Mouse (Mus musculus): Measurements from ENCODE around the gene Mbd3.

Gene Mbd3

GRCm38 (mm10) chr10:80392687-80393086 lies 6.7 kb downstream of the Mbd3 start:
- DNase-seq: peak; percentile 69

- DNase-seq: peak; percentile 63
Observed at GRCm38 (mm10) chr10:80390697-80391096, 8.7 kb downstream of the Mbd3 start.

GRCm38 (mm10) chr10:80389185-80389708 lies 10.1 kb downstream of the Mbd3 start:
- DNase-seq: no peak

GRCm38 (mm10) chr10:80388731-80389130 lies 10.6 kb downstream of the Mbd3 start:
- DNase-seq: no peak

- peak; percentile 71 for DNase-seq
Observed at GRCm38 (mm10) chr10:80387522-80387959, 11.8 kb downstream of the Mbd3 start, which contains the start of gene Mex3d. TSS of gene Mex3d (minus strand) at chr10:80387659.

GRCm38 (mm10) chr10:80386735-80387471 lies 12.4 kb downstream of the Mbd3 start:
- DNase-seq: no peak

GRCm38 (mm10) chr10:80385811-80386734 lies 13.3 kb downstream of the Mbd3 start:
- no peak for DNase-seq

GRCm38 (mm10) chr10:80385310-80385709 lies 14.0 kb downstream of the Mbd3 start:
- DNase-seq: no peak

- no peak for DNase-seq
Observed at GRCm38 (mm10) chr10:80384709-80385108, 14.6 kb downstream of the Mbd3 start.

- DNase-seq: no peak
Observed at GRCm38 (mm10) chr10:80384115-80384639, 15.2 kb downstream of the Mbd3 start.

- DNase-seq: no peak
Observed at GRCm38 (mm10) chr10:80383431-80383830, 15.9 kb downstream of the Mbd3 start.

GRCm38 (mm10) chr10:80382641-80383365 lies 16.5 kb downstream of the Mbd3 start:
- no peak for DNase-seq

GRCm38 (mm10) chr10:80377716-80378115 lies 21.6 kb downstream of the Mbd3 start:
- DNase-seq: no peak

- DNase-seq: peak; percentile 84
Observed at GRCm38 (mm10) chr10:80376160-80376559, 23.2 kb downstream of the Mbd3 start.

- DNase-seq: peak; percentile 75
Observed at GRCm38 (mm10) chr10:80374063-80374462, 25.3 kb downstream of the Mbd3 start.

GRCm38 (mm10) chr10:80372706-80373105 lies 26.6 kb downstream of the Mbd3 start:
- no peak for DNase-seq

GRCm38 (mm10) chr10:80371983-80372382 lies 27.4 kb downstream of the Mbd3 start:
- no peak for DNase-seq

GRCm38 (mm10) chr10:80371411-80371966 lies 27.9 kb downstream of the Mbd3 start:
- peak; percentile 68 for DNase-seq

GRCm38 (mm10) chr10:80369995-80370747 lies 29.2 kb downstream of the Mbd3 start:
- no peak for DNase-seq

- DNase-seq: no peak
Observed at GRCm38 (mm10) chr10:80368392-80368791, 31.0 kb downstream of the Mbd3 start.

- no peak for DNase-seq
Observed at GRCm38 (mm10) chr10:80367954-80368353, 31.4 kb downstream of the Mbd3 start.
